Mouse (Mus musculus) bone marrow, adult 2 months (tissue): ENCODE results near the gene Hils1. TPM values are rescaled to one million over a fixed set of nuclear protein-coding genes. Genes with fewer than 3 reads are reported as not detected.
A peak's percentile ranks its signal among the peaks of the same experiment; 100 is the strongest.

Source experiments
- H3K27ac ChIP-seq: fragments of 200-500 bp; 2 replicates; pipeline ENCODE4 v1.5.1; 2012; ENCODE audit warnings: low read depth, mild to moderate bottlenecking, control low read depth, inconsistent platforms, low read length; ENCODE audit not compliant: control insufficient read depth, poor library complexity, insufficient read depth
- H3K4me1 ChIP-seq: fragments of 200-500 bp; 2 replicates; pipeline ENCODE4 v1.6.1; 2011; ENCODE audit warnings: low read length; ENCODE audit not compliant: control insufficient read depth, insufficient read depth
- H3K4me3 ChIP-seq: fragments of 200-500 bp; replicated peaks from 2 replicates; pipeline ENCODE3; 2011; ENCODE audit warnings: mild to moderate bottlenecking, low read depth, low read length, control low read depth; ENCODE audit not compliant: control insufficient read depth
- CTCF ChIP-seq: fragments of 200-500 bp; IDR thresholded peaks from 2 replicates; pipeline ENCODE4 v1.5.1; 2011; ENCODE audit warnings: low read length, control low read depth; ENCODE audit not compliant: control insufficient read depth, insufficient read depth
- POLR2A ChIP-seq: fragments of 200-500 bp; IDR thresholded peaks from 2 replicates; pipeline ENCODE4 v1.6.1; 2011; ENCODE audit warnings: low read depth, mild to moderate bottlenecking, control low read depth, low read length, borderline replicate concordance; ENCODE audit not compliant: control insufficient read depth
- WGBS: fragments of 180-500 bp; shearing (Covaris S2); methylation state at CpG from one replicate; pipeline ENCODE4 v1.1.7; 2018; 5-methylcytosine and 5-hydroxymethylcytosine counted together
- polyA plus RNA-seq: library from polyadenylated mRNA; stranded (reverse); fragments of >200 nt; gene quantifications from 2 replicates; pipeline ENCODE4 v1.2.4, GENCODE M21; 2011; ENCODE audit warnings: low replicate concordance; ENCODE audit not compliant: missing spikeins, insufficient read depth, insufficient read length

The Hils1 gene
- polyA plus RNA-seq, 1 experiment = not detected

GRCm38 (mm10) chr11:94986435-94986834 lies 19.0 kb downstream of the Hils1 start:
- 39% methylated on average over 2 of the region's 2 CpGs for WGBS
- H3K4me1 ChIP-seq = peaks cover 3% of the 10 kb centered on the region
- TF ChIP-seq POLR2A (no peak), CTCF (no peak)

GRCm38 (mm10) chr11:94987341-94987740 lies 19.9 kb downstream of the Hils1 start:
- 42% methylated on average over 6 of the region's 6 CpGs for WGBS
- Histone ChIP-seq H3K4me3 (no peak overlapping the region), H3K27ac (0 out of 2 replicates have a peak overlapping the region, but pooled peaks have one; percentile 4), H3K4me1 (peaks cover 3% of the 10 kb centered on the region)
- no peak for TF ChIP-seq POLR2A
- TF ChIP-seq CTCF = no peak

More at GRCm38 (mm10) chr11:94986435-94986834, 19.0 kb downstream of the Hils1 start:
- H3K27ac ChIP-seq = no peak overlapping the region
- no peak overlapping the region for H3K4me3 ChIP-seq

- peaks cover 3% of the 10 kb centered on the region for H3K4me1 ChIP-seq
Observed at GRCm38 (mm10) chr11:94987851-94988250, 20.5 kb downstream of the Hils1 start.

GRCm38 (mm10) chr11:94988780-94989561 lies 21.6 kb downstream of the Hils1 start:
- TF ChIP-seq CTCF (no peak), POLR2A (no peak)
- H3K4me1 ChIP-seq = peaks cover 6% of the 10 kb centered on the region
- peak overlapping the region; percentile 78 for H3K4me3 ChIP-seq
- H3K27ac ChIP-seq = peak overlapping the region; percentile 58
- WGBS = 25% methylated on average over 10 of the region's 10 CpGs

More at GRCm38 (mm10) chr11:94987851-94988250, 20.5 kb downstream of the Hils1 start:
- 56% methylated on average over 8 of the region's 8 CpGs for WGBS
- peak overlapping the region; percentile 49 for H3K27ac ChIP-seq
- no peak overlapping the region for H3K4me3 ChIP-seq
- TF ChIP-seq POLR2A (no peak), CTCF (no peak)

GRCm38 (mm10) chr11:94989562-94990017 lies 22.2 kb downstream of the Hils1 start:
- under 1% methylated on average over 12 of the region's 12 CpGs for WGBS
- TF ChIP-seq POLR2A = peak; percentile 63; the same call in 1 of the 2 replicates
- TF ChIP-seq CTCF = 0 out of 2 replicates have a peak, but pooled peaks have one; percentile 3
- peak overlapping the region; percentile 78 for H3K4me3 ChIP-seq
- peaks cover 6% of the 10 kb centered on the region for H3K4me1 ChIP-seq
- H3K27ac ChIP-seq = peak overlapping the region; percentile 58

- WGBS = 14% methylated on average over 6 of the region's 6 CpGs
- peaks cover 9% of the 10 kb centered on the region for H3K4me1 ChIP-seq
- peak overlapping the region; percentile 91 for H3K27ac ChIP-seq
- peak overlapping the region; percentile 94 for H3K4me3 ChIP-seq
- TF ChIP-seq POLR2A (no peak), CTCF (no peak)
Observed at GRCm38 (mm10) chr11:94990102-94990748, 22.8 kb downstream of the Hils1 start.

- Histone ChIP-seq H3K27ac (peak within 1 kb of the TSS; percentile 91), H3K4me3 (peak within 1 kb of the TSS; percentile 94), H3K4me1 (peaks cover 11% of the 10 kb centered on the region)
- TF ChIP-seq POLR2A (peak; percentile 75), CTCF (peak; percentile 67)
- WGBS = under 1% methylated on average over 67 of the region's 69 CpGs
Observed at GRCm38 (mm10) chr11:94990749-94991577, 23.6 kb downstream of the Hils1 start, which contains the start of gene Ppp1r9b. TSS of gene Ppp1r9b (plus strand) at chr11:94991035.
